Mouse (Mus musculus): ENCODE results near the gene Cc2d1b. TPM values are rescaled to one million over a fixed set of nuclear protein-coding genes. Genes with fewer than 3 reads are reported as not detected.
A peak's percentile ranks its signal among the peaks of the same experiment; 100 is the strongest.

Cc2d1b gene
- polyA plus RNA-seq, 1 experiment from 2014 or later, result 19.4 TPM

DNA sequence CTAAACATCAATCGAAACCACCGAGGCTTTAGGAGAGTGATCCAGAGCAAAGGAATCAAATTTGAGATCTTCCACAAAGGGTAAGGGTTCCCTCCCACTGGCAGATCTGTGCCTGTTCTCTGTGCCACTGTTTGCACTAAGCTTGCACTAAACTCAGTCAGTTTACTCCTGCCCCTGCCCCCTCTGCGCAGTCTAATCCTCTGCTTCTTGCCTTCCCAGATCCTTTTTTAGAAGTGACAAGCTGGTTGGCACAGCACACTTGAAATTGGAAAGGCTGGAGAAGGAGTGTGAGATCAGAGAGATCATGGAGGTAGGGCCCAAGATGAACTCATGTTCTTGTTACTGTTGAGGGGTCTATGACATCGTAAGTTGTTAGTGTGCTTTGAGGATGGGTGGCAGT lies 11.9 kb downstream of the Cc2d1b start:
- Histone ChIP-seq H3K27me3 (ENCODE audit: control insufficient read depth, insufficient read depth, low read length) (no peaks in the 10 kb centered on the region), H3K4me3 (ENCODE audit: low read depth, low read length) (no peak overlapping the region), H3K4me1 (replicated peaks; ENCODE audit: control insufficient read depth, insufficient read depth, low read length) (no peaks in the 10 kb centered on the region), H3K9me3 (ENCODE audit: control insufficient read depth, low read length) (no peaks in the 10 kb centered on the region), H3K36me3 (ENCODE audit: control insufficient read depth, insufficient read depth, low read length) (peaks cover 6% of the 10 kb centered on the region; the same call in 1 of the 2 replicates), H3K4me2 (replicated peaks; ENCODE audit: low read depth, low read length) (no peak overlapping the region), H3K27ac (ENCODE audit: low read depth, low read length) (no peak overlapping the region), H3K9ac (ENCODE audit: low read depth, low read length) (no peak overlapping the region)
- ATAC-seq (ENCODE audit: low FRiP score) (no peak), DNase-seq (ENCODE audit: low spot score) (no peak)
- 92% methylated on average over 4 of the region's 4 CpGs for WGBS

DNA sequence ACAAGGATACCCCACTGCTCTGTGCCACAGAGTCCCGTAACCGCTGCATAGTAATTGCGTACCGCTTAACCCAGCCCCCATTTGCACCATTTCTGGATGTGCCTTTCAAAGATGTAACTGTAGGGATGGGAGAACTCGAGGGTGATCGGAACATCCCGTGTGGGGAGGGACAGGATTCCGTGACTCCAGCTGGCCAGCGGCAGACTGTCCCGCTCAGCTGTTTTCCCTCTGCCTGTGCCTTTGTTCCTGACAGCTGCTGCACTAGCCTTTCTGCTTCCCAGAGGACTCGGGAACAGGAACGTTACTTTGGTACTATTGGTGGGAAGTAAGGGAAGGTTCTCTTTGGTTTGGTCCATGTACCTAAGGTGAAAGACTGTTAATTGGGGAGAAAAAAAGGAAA lies 14.0 kb downstream of the Cc2d1b start:
- ATAC-seq (ENCODE audit: low FRiP score) (no peak), DNase-seq (ENCODE audit: low spot score) (peak; percentile 43)
- Histone ChIP-seq H3K4me2 (replicated peaks; ENCODE audit: low read depth, low read length) (no peak overlapping the region), H3K27ac (ENCODE audit: low read depth, low read length) (peak overlapping the region; percentile 58), H3K4me1 (replicated peaks; ENCODE audit: control insufficient read depth, insufficient read depth, low read length) (no peaks in the 10 kb centered on the region), H3K27me3 (ENCODE audit: control insufficient read depth, insufficient read depth, low read length) (no peaks in the 10 kb centered on the region), H3K36me3 (ENCODE audit: control insufficient read depth, insufficient read depth, low read length) (peaks cover 4% of the 10 kb centered on the region; the same call in 1 of the 2 replicates), H3K4me3 (ENCODE audit: low read depth, low read length) (no peak overlapping the region), H3K9ac (ENCODE audit: low read depth, low read length) (no peak overlapping the region), H3K9me3 (ENCODE audit: control insufficient read depth, low read length) (no peaks in the 10 kb centered on the region)
- WGBS, result 69% methylated on average over 12 of the region's 12 CpGs

DNA sequence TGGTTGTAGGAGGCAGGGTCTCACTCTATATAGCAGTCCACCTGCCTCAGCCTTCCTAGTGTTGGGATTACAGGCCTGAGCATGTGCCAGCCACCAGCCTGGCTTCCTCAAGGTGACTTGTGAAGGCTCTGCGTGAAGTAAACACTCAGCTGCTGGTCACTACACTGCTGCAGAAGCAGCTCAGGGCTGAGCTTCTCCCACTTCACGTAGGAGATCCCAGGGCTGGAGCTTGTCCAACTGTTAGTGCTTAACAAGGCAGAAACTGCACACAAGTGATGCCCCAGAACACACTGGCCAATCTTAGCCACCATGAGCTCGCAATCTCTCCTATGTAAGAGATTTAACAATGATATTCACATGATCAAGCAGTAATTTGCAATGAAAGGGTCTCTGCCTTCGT lies 15.0 kb downstream of the Cc2d1b start:
- no peaks in the 10 kb centered on the region for H3K4me1 ChIP-seq (replicated peaks; ENCODE audit: control insufficient read depth, insufficient read depth, low read length)
- ATAC-seq (ENCODE audit: low FRiP score) (no peak), DNase-seq (ENCODE audit: low spot score) (no peak)
- H3K9me3 ChIP-seq (ENCODE audit: control insufficient read depth, low read length), result no peaks in the 10 kb centered on the region
- H3K9ac ChIP-seq (ENCODE audit: low read depth, low read length), result no peak overlapping the region
- H3K4me3 ChIP-seq (ENCODE audit: low read depth, low read length), result no peak overlapping the region
- H3K36me3 ChIP-seq (ENCODE audit: control insufficient read depth, insufficient read depth, low read length), result 0 out of 2 replicates have a peak, but pooled peaks cover 4% of the 10 kb centered on the region
- WGBS, result 63% methylated on average over 4 of the region's 4 CpGs
- no peak overlapping the region for H3K27ac ChIP-seq (ENCODE audit: low read depth, low read length)
- H3K27me3 ChIP-seq (ENCODE audit: control insufficient read depth, insufficient read depth, low read length), result no peaks in the 10 kb centered on the region
- no peak overlapping the region for H3K4me2 ChIP-seq (replicated peaks; ENCODE audit: low read depth, low read length)

DNA sequence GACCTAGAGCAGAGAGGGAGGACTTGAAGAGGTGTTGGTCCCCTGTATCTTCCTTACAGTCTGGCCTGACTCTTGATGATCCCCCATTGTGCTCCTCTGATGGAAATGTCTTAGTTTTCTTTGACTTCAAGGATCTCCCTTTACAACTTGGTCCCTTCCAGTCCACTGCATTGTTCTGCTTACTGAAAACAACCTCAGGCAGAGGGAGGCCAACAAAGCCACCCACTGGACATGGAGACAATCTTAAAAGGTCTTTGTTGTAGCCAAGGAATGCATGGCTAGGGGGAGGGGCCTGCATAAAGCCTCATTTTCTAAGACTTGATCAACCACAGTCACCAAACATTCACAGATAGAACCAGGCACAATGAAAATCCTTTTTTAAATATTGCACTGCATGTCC lies 15.4 kb downstream of the Cc2d1b start:
- Histone ChIP-seq H3K4me2 (replicated peaks; ENCODE audit: low read depth, low read length) (no peak overlapping the region), H3K4me3 (ENCODE audit: low read depth, low read length) (no peak overlapping the region), H3K9me3 (ENCODE audit: control insufficient read depth, low read length) (no peaks in the 10 kb centered on the region), H3K36me3 (ENCODE audit: control insufficient read depth, insufficient read depth, low read length) (0 out of 2 replicates have a peak, but pooled peaks cover 4% of the 10 kb centered on the region), H3K27ac (ENCODE audit: low read depth, low read length) (no peak overlapping the region), H3K27me3 (ENCODE audit: control insufficient read depth, insufficient read depth, low read length) (no peaks in the 10 kb centered on the region), H3K9ac (ENCODE audit: low read depth, low read length) (no peak overlapping the region), H3K4me1 (replicated peaks; ENCODE audit: control insufficient read depth, insufficient read depth, low read length) (no peaks in the 10 kb centered on the region)
- DNase-seq (ENCODE audit: low spot score), result peak; percentile 21
- ATAC-seq (ENCODE audit: low FRiP score), result no peak

DNA sequence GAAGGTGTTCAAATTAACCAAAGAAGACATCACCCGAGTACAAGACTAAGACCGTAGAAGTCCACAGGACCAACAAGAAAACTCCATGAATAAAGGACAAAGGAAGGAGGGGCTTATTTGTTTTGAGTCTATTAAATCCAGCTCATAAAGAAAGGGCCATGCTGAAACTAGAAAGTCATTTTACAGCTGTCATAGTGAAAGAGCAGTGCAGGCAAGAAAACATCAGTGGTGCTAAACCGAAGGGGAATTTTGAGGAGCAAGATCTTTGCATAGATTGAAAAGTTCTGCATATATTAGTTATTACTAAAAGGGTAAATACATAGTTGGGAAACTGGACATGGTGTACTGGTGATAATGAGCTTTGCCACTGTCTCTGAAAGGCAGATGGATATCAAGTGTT lies 18.0 kb downstream of the Cc2d1b start:
- 0 out of 2 replicates have a peak, but pooled peaks cover 2% of the 10 kb centered on the region for H3K36me3 ChIP-seq (ENCODE audit: control insufficient read depth, insufficient read depth, low read length)
- 85% methylated on average over 3 of the region's 3 CpGs for WGBS
- no peak for ATAC-seq (ENCODE audit: low FRiP score)

DNA sequence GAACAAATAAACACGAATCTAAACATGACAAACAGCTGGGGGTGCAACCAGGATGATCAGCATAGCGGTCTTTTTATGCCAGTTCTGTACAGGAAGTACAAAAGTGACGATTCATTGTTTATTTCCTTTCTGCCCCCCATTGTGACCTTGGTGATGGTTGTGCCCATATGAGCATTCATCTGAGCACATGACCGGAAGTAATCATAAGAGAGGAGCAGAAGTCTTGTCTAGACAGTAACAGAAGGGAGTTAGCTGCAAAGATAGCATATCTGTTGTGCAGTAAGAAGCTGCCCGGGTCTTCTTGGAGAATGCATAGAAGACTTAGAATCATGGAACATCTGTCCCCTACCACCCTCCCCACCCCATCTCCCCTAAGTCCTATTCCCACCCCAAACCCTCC lies 19.0 kb downstream of the Cc2d1b start:
- Histone ChIP-seq H3K4me2 (replicated peaks; ENCODE audit: low read depth, low read length) (no peak overlapping the region), H3K27ac (ENCODE audit: low read depth, low read length) (no peak overlapping the region), H3K4me1 (replicated peaks; ENCODE audit: control insufficient read depth, insufficient read depth, low read length) (no peaks in the 10 kb centered on the region), H3K9me3 (ENCODE audit: control insufficient read depth, low read length) (no peaks in the 10 kb centered on the region), H3K9ac (ENCODE audit: low read depth, low read length) (no peak overlapping the region), H3K36me3 (ENCODE audit: control insufficient read depth, insufficient read depth, low read length) (0 out of 2 replicates have a peak, but pooled peaks cover 2% of the 10 kb centered on the region), H3K4me3 (ENCODE audit: low read depth, low read length) (no peak overlapping the region), H3K27me3 (ENCODE audit: control insufficient read depth, insufficient read depth, low read length) (no peaks in the 10 kb centered on the region)
- 88% methylated on average over 5 of the region's 5 CpGs for WGBS
- DNase-seq (ENCODE audit: low spot score) (no peak), ATAC-seq (ENCODE audit: low FRiP score) (no peak)

More for the DNA sequence above, 18.0 kb downstream of the Cc2d1b start:
- DNase-seq (ENCODE audit: low spot score), result no peak
- Histone ChIP-seq H3K27ac (ENCODE audit: low read depth, low read length) (no peak overlapping the region), H3K4me2 (replicated peaks; ENCODE audit: low read depth, low read length) (no peak overlapping the region), H3K4me1 (replicated peaks; ENCODE audit: control insufficient read depth, insufficient read depth, low read length) (no peaks in the 10 kb centered on the region), H3K27me3 (ENCODE audit: control insufficient read depth, insufficient read depth, low read length) (no peaks in the 10 kb centered on the region), H3K9me3 (ENCODE audit: control insufficient read depth, low read length) (no peaks in the 10 kb centered on the region), H3K4me3 (ENCODE audit: low read depth, low read length) (no peak overlapping the region), H3K9ac (ENCODE audit: low read depth, low read length) (no peak overlapping the region)

DNA sequence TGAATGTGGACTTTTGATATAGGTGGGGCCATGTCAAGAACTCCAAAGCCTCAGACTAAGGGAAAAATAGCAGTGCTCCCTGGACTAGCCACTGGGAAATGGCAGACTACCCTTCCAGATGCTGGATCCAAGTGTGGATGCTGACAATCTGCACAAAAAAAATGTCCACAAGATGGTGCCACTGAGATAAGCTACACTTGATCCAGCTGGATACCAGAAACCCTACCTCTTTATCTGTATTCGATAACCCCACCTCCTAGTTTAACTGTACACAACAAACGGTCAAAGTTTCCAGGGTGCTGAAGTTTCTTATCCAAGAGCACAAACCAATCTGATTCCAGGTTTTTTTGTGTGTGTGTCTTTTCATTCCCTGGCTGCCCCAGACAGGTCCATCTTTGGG lies 44.7 kb downstream of the Cc2d1b start:
- WGBS, result 86% methylated on average over 2 of the region's 2 CpGs
- H3K36me3 ChIP-seq (ENCODE audit: control insufficient read depth, insufficient read depth, low read length), result no peaks in the 10 kb centered on the region
- H3K4me1 ChIP-seq (replicated peaks; ENCODE audit: control insufficient read depth, insufficient read depth, low read length), result no peaks in the 10 kb centered on the region
- no peak overlapping the region for H3K27ac ChIP-seq (ENCODE audit: low read depth, low read length)
- DNase-seq (ENCODE audit: low spot score) (peak; percentile 48), ATAC-seq (ENCODE audit: low FRiP score) (no peak)
- no peaks in the 10 kb centered on the region for H3K27me3 ChIP-seq (ENCODE audit: control insufficient read depth, insufficient read depth, low read length)
- no peak overlapping the region for H3K4me2 ChIP-seq (replicated peaks; ENCODE audit: low read depth, low read length)
- no peaks in the 10 kb centered on the region for H3K9me3 ChIP-seq (ENCODE audit: control insufficient read depth, low read length)
- H3K9ac ChIP-seq (ENCODE audit: low read depth, low read length), result no peak overlapping the region
- no peak overlapping the region for H3K4me3 ChIP-seq (ENCODE audit: low read depth, low read length)

Other genes starting within 250 kb of the Cc2d1b start
- 2.0 and 3.2 TPM in 2 replicates for gene Shisal2a, start 236.6 kb upstream of the Cc2d1b start, polyA plus RNA-seq (2014; fragmentation: Nextera tagmentation; extraction: Ambion mirVana)
- gene Gpx7, start 213.0 kb upstream of the Cc2d1b start, polyA plus RNA-seq (2014; fragmentation: Nextera tagmentation; extraction: Ambion mirVana), result 47.3 and 52.8 TPM in 2 replicates
- 65.8 and 105 TPM in 2 replicates for gene Tut4, start 160.5 kb upstream of the Cc2d1b start, polyA plus RNA-seq (2014; fragmentation: Nextera tagmentation; extraction: Ambion mirVana)
- gene Prpf38a, start 40.6 kb upstream of the Cc2d1b start, polyA plus RNA-seq (2014; fragmentation: Nextera tagmentation; extraction: Ambion mirVana), result 113 and 122 TPM in 2 replicates
- 10.4 and 15.4 TPM in 2 replicates for gene Orc1, start 40.5 kb upstream of the Cc2d1b start, polyA plus RNA-seq (2014; fragmentation: Nextera tagmentation; extraction: Ambion mirVana)
- 1.3 and 2.0 TPM in 2 replicates for gene 3110021N24Rik, start 99.7 kb downstream of the Cc2d1b start, polyA plus RNA-seq (2014; fragmentation: Nextera tagmentation; extraction: Ambion mirVana)
- 3.5 and 8.4 TPM in 2 replicates for gene Zfyve9, start 160.9 kb downstream of the Cc2d1b start, polyA plus RNA-seq (2014; fragmentation: Nextera tagmentation; extraction: Ambion mirVana)
- gene Btf3l4, start 213.7 kb downstream of the Cc2d1b start, polyA plus RNA-seq (2014; fragmentation: Nextera tagmentation; extraction: Ambion mirVana), result 251 and 269 TPM in 2 replicates
- gene Txndc12, start 214.7 kb downstream of the Cc2d1b start, polyA plus RNA-seq (2014; fragmentation: Nextera tagmentation; extraction: Ambion mirVana), result 111 and 115 TPM in 2 replicates
- gene Kti12, start 227.8 kb downstream of the Cc2d1b start, polyA plus RNA-seq (2014; fragmentation: Nextera tagmentation; extraction: Ambion mirVana), result 40.5 and 44.1 TPM in 2 replicates
- gene A730015C16Rik, start 228.7 kb downstream of the Cc2d1b start, polyA plus RNA-seq (2014; fragmentation: Nextera tagmentation; extraction: Ambion mirVana), result 1.5 and 3.3 TPM in 2 replicates